Comparison of ENCODE assay signal across 27 mouse cellular contexts in the genomic region with DNA sequence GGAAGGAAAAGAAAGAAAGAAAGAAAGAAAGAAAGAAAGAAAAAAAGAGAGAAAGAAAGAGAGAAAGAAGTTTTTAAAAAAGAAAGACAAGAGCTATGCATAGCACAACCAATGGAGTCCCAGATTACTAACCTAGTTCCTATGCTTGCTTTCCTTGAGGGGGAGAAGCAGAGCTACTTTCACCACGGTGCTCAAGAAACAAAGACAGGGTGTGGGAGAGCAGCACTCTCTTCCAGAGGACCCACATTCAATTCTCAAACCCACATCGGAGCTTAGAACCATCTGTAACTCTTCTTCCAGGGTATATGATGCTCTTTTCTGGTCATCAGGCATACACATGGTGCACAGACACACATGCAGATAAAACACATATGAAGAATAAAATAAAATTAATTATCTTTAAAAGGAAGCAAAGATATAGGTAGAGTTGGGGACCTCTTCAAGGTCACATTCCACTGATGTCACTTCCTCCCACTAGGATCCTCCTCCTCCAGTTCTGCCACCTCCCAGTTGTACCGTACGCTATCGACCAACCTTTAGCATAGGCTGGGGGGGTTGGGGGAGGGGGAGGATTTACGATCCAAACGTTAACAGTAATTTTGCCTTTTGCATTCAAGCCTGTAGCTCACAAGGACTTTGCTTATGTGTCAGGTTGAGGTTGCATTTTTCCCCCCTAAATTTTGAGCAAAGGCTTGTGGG.
"Had no signal": no experiment of that assay in that cellular context is flagged by ENCODE, and none has a peak within 500 bp of the region (broad histone marks: within the 10 kb centered on the region; RNA-seq: fewer than 3 reads in every experiment).

No protein-coding gene starts in this region.

- H3K4me1 ChIP-seq: hindbrain, embryonic 13.5 days; hindbrain, embryonic 15.5 days had no signal

- H3K27ac ChIP-seq: gastrocnemius, adult 2 months; heart, adult 2 months; heart, embryonic 13.5 days; heart, embryonic 15.5 days; hindbrain, embryonic 13.5 days; hindbrain, embryonic 15.5 days; hindbrain, postnatal 0 days; kidney, embryonic 15.5 days; kidney, postnatal 0 days; layer of hippocampus, adult 2 months; limb, embryonic 13.5 days; limb, embryonic 15.5 days; liver, embryonic 12.5 days; liver, embryonic 14.5 days had no signal

- H3K9me3 ChIP-seq: heart, embryonic 13.5 days; heart, embryonic 15.5 days; hindbrain, embryonic 13.5 days; hindbrain, embryonic 15.5 days; kidney, embryonic 15.5 days; limb, embryonic 13.5 days; limb, embryonic 15.5 days; liver, embryonic 12.5 days had no signal

- H3K36me3 ChIP-seq: heart, embryonic 13.5 days; heart, embryonic 15.5 days; hindbrain, embryonic 13.5 days; hindbrain, embryonic 15.5 days; kidney, embryonic 15.5 days; limb, embryonic 13.5 days; limb, embryonic 15.5 days; liver, embryonic 12.5 days had no signal

- H3K4me2 ChIP-seq: heart, embryonic 11.5 days; heart, embryonic 13.5 days; heart, embryonic 15.5 days; hindbrain, embryonic 13.5 days; hindbrain, embryonic 15.5 days; kidney, embryonic 15.5 days; limb, embryonic 13.5 days; limb, embryonic 15.5 days; liver, embryonic 12.5 days had no signal

- H3K9ac ChIP-seq: heart, embryonic 13.5 days; heart, embryonic 15.5 days; hindbrain, embryonic 13.5 days; hindbrain, embryonic 15.5 days; kidney, embryonic 15.5 days; limb, embryonic 13.5 days; limb, embryonic 15.5 days; liver, embryonic 12.5 days; liver, embryonic 14.5 days had no signal

- H3K4me3 ChIP-seq: gastrocnemius, adult 2 months; heart, adult 2 months; heart, embryonic 13.5 days; heart, embryonic 15.5 days; hindbrain, embryonic 13.5 days; hindbrain, embryonic 15.5 days; kidney, embryonic 15.5 days; layer of hippocampus, adult 2 months; limb, embryonic 13.5 days; limb, embryonic 15.5 days; liver, embryonic 12.5 days had no signal

- ATAC-seq: hindbrain, postnatal 0 days; intestine, embryonic 16.5 days; liver, embryonic 12.5 days had no signal

- DNase-seq: gastrocnemius, adult 2 months; gastrocnemius, postnatal 10 days; gastrocnemius, postnatal 25 days; heart, adult 11 months; heart, adult 2 months; heart, postnatal 14 days; heart, postnatal 36 days; kidney, adult 11 months; kidney, adult 2 months; kidney, adult 9 months; kidney, postnatal 14 days; kidney, postnatal 36 days; left cerebral cortex, postnatal 4 days had no signal

- H3K27me3 ChIP-seq: heart, embryonic 13.5 days; heart, embryonic 15.5 days; hindbrain, embryonic 13.5 days; hindbrain, embryonic 15.5 days; kidney, embryonic 15.5 days; limb, embryonic 13.5 days; limb, embryonic 15.5 days; liver, embryonic 12.5 days had no signal
